Mouse (Mus musculus): Measurements from ENCODE around the gene Dlat. TPM values are rescaled to one million over a fixed set of nuclear protein-coding genes. Genes with fewer than 3 reads are reported as not detected.

The Dlat gene
- polyA plus RNA-seq, 1 experiment from 2014 or later: 58.6 TPM

DNA sequence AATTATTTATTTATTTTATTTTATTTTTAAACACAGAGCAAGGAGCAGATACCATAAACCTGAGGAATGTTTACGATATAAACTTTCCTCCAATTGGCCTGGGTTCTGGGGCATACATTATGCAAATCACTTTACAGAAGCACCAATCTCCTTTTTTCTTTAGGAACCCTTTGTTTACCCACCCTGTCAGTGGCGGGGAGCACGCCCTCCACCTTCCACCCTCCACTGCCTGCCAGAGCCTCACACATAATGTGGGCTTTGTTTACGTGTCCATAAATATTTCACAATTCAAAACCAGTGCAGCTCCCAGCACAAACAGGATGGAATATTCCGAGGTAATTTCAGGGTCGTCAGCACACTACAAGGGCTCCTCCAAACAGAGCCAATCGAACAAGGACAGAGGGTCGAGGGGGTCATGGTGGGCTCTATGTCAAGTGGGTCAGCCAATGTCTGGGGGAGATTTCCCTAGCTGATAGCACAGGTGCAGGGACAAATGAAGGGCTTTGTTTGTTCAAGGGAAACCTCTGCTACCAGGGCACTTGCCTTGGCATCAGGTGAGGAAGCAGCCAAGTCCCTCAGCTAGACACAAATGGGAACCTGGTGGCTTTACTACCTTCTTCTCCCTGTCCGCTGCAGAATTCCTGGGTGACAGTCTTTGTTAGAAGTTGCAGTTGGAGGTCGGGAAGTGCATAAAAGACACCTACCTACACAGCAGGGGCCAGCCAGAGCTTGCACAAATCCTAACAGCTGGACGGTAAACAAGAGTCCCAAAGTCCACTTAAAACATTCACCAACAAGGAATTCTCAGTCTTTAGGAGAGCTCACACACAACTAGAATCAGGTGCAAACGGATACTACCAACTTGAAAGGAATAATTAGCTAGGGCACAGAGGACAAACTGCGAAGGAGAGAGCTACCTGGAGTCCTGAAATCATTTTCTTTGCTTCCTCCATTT lies 33.3 kb upstream of the Dlat start:
- H3K9ac ChIP-seq (replicated peaks): no peak overlapping the region
- H3K4me2 ChIP-seq: no peak overlapping the region
- H3K36me3 ChIP-seq: peaks cover 49% of the 10 kb centered on the region
- no peak overlapping the region for H3K4me3 ChIP-seq (replicated peaks)
- H3K27ac ChIP-seq (replicated peaks): no peak overlapping the region
- peaks cover 29% of the 10 kb centered on the region for H3K4me1 ChIP-seq
- no peaks in the 10 kb centered on the region for H3K9me3 ChIP-seq (replicated peaks)
- H3K27me3 ChIP-seq (replicated peaks): no peaks in the 10 kb centered on the region
- no peak for ATAC-seq (ENCODE audit: low FRiP score)
- WGBS: 13% methylated on average over 13 of the region's 13 CpGs

DNA sequence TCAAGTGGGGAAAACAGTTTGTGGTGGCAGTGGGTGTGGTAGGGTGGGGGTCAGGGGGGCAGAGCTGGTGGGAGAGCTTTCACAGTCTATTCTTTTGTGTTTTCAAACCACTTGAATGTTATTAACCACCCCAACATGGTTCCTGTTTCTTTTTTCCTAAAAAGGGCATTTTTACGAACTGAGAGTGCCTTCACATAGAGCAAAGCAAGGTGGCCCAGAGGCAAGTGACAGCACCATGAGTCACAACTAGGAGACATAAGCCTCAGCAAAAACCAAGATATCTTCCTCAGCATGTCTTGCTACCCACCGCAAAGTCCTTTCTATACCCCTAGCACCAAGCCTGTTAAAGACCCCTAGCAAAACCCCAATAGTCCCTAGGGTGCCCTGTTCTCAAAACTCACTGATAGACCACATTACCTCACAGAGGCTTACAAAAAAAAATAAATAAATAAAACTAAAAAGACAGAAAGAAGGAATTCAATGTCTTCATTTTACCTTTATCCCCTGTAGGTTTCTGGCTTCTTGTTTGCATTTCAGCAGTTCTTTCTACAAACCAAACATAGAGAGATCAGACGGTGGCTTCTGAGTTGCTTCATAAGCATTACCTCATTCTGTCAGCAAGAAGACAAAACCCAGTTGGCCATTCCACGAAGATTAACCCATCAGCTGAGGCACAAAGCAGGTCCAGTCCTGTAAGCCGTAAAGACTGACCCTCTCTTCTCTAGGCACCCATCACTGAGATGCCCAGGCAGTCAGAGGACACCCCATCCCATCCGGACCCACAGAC lies 27.5 kb upstream of the Dlat start:
- Histone ChIP-seq H3K9me3 (replicated peaks) (no peaks in the 10 kb centered on the region), H3K4me2 (no peak overlapping the region), H3K27ac (replicated peaks) (no peak overlapping the region), H3K9ac (replicated peaks) (no peak overlapping the region), H3K36me3 (peaks cover 84% of the 10 kb centered on the region), H3K4me1 (no peaks in the 10 kb centered on the region), H3K4me3 (replicated peaks) (no peak overlapping the region), H3K27me3 (replicated peaks) (no peaks in the 10 kb centered on the region)
- 84% methylated on average over 6 of the region's 6 CpGs for WGBS
- no peak for ATAC-seq (ENCODE audit: low FRiP score)

DNA sequence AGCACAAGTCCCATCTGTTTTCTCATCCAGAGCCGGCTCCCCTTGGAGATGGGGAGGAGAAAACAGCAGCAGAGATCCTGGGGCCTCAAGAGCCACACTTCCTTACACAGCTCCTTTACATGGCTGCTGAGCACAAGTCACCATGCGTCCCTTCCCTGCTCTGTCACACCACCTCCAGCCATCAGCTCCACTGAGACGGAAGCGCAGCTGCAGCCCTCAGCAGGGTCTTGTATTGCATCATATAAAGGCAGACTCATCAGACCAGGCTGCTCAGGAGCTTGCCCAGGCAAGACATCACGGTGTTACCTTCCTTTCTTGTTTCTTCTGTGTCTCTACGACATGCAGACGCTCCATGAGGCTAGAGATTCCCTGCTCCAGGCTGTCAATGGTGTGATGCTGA lies 22.1 kb upstream of the Dlat start:
- Histone ChIP-seq H3K4me1 (no peaks in the 10 kb centered on the region), H3K4me2 (no peak overlapping the region), H3K27me3 (replicated peaks) (no peaks in the 10 kb centered on the region), H3K9ac (replicated peaks) (no peak overlapping the region), H3K27ac (replicated peaks) (no peak overlapping the region), H3K4me3 (replicated peaks) (no peak overlapping the region), H3K9me3 (replicated peaks) (no peaks in the 10 kb centered on the region), H3K36me3 (peaks cover 83% of the 10 kb centered on the region)
- no peak for ATAC-seq (ENCODE audit: low FRiP score)
- WGBS: 59% methylated on average over 7 of the region's 7 CpGs

DNA sequence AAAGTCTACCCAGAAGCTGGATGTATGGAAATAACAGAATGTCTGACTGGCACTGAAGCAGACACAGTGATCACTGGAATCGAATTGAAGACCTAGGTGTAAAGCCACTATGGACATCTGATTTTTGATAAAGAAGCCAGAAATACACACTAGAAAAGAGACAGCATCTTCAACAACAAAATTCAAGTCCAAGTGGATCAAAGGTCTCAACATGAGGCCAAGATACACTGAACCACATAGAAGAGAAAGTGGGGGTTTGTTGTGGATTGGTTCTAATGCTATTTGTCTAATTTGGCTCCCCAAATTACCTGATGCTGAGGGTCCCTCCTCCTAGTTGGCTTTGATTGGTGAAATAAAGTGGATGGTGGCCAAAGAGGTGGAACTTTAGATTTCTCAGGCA lies 19.8 kb upstream of the Dlat start:
- Histone ChIP-seq H3K9me3 (replicated peaks) (no peaks in the 10 kb centered on the region), H3K27ac (replicated peaks) (no peak overlapping the region), H3K9ac (replicated peaks) (no peak overlapping the region), H3K27me3 (replicated peaks) (no peaks in the 10 kb centered on the region), H3K4me1 (no peaks in the 10 kb centered on the region), H3K36me3 (peaks cover 75% of the 10 kb centered on the region), H3K4me2 (no peak overlapping the region), H3K4me3 (replicated peaks) (no peak overlapping the region)
- ATAC-seq (ENCODE audit: low FRiP score): no peak
- 86% methylated on average over 1 of the region's 1 CpGs for WGBS

DNA sequence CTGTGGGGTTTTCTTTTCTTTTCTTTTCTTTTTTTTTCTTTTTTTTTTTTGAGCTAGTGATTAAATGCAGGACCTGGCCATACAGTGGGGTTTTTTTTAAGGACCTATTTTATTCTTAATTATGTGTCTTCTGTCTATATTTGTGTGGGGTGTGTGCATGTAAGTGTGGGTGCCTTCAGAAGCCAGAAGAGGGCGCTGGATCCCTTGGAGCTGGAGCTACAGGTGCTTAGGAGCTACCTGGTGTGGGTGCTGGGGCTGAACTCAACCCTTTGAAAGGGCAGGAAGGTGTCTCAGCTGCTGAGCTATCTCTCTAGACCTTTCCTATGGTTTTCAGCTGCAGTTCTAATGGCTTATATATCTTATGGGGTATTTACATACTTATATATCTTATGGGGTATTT lies 15.2 kb upstream of the Dlat start:
- Histone ChIP-seq H3K27ac (replicated peaks) (no peak overlapping the region), H3K36me3 (peaks cover 43% of the 10 kb centered on the region), H3K4me2 (no peak overlapping the region), H3K4me3 (replicated peaks) (no peak overlapping the region), H3K27me3 (replicated peaks) (no peaks in the 10 kb centered on the region), H3K4me1 (no peaks in the 10 kb centered on the region), H3K9ac (replicated peaks) (no peak overlapping the region), H3K9me3 (replicated peaks) (no peaks in the 10 kb centered on the region)
- no peak for ATAC-seq (ENCODE audit: low FRiP score)
- WGBS: 45% methylated on average over 1 of the region's 1 CpGs

DNA sequence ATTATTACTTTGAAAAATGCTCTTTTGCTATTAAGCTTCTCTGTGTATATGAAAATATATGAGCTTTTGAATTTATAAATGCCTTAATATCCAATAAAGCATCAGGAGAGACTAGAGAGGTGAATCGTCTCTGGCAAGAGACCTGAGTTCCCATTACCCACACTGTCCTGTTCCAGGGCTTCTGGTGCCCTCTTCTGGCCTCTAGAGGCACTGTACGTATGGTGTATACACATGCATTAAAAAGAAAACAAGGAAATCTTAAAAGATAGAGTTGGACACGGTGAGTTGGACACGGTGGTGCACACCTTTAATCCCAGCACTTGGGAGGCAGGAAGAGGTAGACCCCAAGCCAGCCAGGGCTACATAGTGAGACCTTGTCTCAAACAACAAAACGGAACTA lies 11.1 kb upstream of the Dlat start:
- Histone ChIP-seq H3K9ac (replicated peaks) (no peak overlapping the region), H3K4me2 (no peak overlapping the region), H3K4me3 (replicated peaks) (no peak overlapping the region), H3K36me3 (peaks cover 48% of the 10 kb centered on the region), H3K4me1 (no peaks in the 10 kb centered on the region), H3K9me3 (replicated peaks) (no peaks in the 10 kb centered on the region), H3K27ac (replicated peaks) (no peak overlapping the region), H3K27me3 (replicated peaks) (no peaks in the 10 kb centered on the region)
- WGBS: 35% methylated on average over 5 of the region's 5 CpGs
- no peak for ATAC-seq (ENCODE audit: low FRiP score)

DNA sequence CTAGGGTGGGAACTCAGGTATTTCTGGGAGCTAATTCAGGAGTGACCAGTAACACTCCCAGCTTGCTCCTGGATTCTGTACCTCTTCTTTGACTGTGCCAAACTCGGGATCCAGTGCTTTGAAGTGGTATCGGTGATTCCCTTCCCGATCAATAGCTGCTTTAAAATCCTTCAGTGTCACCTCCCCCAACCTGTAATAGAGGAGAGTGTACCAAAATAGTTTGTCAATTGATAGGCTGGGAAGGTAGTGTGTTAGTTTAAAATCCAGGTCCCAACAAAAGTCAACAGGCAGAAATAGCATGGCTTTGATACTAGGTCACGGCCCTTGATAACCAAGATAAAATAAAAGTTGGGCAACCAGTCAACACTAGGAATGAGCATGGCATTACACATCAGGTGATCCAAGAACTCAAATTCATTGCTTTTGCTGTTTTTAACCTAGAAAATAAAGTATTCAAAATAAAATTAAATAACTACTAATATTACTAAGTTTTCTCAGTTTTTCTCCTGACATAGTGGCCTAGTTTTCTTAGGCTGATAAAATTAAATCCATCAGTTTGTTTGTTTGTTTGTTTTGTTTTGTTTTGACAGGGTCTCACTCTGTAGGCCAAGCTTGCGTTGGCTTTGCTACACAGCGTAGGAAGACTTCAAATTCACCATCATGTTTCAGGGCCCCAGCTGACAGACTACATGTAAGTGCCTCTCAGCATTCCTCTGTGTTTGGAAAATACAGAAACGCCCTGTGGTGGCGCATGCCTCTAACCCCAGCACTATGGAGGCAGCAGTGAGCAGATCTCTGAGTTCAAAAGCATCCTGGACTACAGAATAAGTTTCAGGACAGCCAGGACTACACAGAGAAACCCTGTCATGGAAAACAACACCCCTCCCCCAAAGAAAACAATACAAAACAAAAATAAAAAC lies 8.3 kb upstream of the Dlat start:
- WGBS: 87% methylated on average over 8 of the region's 8 CpGs

DNA sequence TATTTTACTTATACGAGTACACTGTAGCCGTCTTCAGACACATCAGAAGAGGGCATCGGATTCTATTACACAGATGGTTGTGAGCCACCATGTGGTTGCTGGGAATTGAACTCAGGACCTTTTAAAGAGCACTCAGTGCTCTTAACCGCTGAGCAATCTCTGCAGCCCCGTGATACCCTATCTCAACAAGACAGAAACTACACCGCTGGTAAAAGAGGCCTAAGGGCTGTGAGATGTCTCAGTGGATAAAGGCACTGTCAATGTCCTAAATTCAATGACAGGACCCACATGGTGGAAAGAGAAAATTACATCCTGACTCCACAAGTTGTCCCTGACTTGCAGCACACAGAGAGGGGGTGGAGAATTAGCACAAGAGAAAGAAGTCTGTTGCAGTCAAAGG lies 6.9 kb upstream of the Dlat start:
- Histone ChIP-seq H3K27me3 (replicated peaks) (no peaks in the 10 kb centered on the region), H3K27ac (replicated peaks) (no peak overlapping the region), H3K9ac (replicated peaks) (no peak overlapping the region), H3K9me3 (replicated peaks) (no peaks in the 10 kb centered on the region), H3K4me2 (no peak overlapping the region), H3K4me3 (replicated peaks) (no peak overlapping the region), H3K36me3 (peaks cover 58% of the 10 kb centered on the region), H3K4me1 (no peaks in the 10 kb centered on the region)
- 89% methylated on average over 6 of the region's 6 CpGs for WGBS
- no peak for ATAC-seq (ENCODE audit: low FRiP score)

More for the DNA sequence above, 8.3 kb upstream of the Dlat start:
- Histone ChIP-seq H3K27me3 (replicated peaks) (no peaks in the 10 kb centered on the region), H3K4me2 (no peak overlapping the region), H3K36me3 (peaks cover 58% of the 10 kb centered on the region), H3K9me3 (replicated peaks) (no peaks in the 10 kb centered on the region), H3K4me1 (no peaks in the 10 kb centered on the region), H3K9ac (replicated peaks) (no peak overlapping the region), H3K4me3 (replicated peaks) (no peak overlapping the region), H3K27ac (replicated peaks) (no peak overlapping the region)
- ATAC-seq (ENCODE audit: low FRiP score): no peak

DNA sequence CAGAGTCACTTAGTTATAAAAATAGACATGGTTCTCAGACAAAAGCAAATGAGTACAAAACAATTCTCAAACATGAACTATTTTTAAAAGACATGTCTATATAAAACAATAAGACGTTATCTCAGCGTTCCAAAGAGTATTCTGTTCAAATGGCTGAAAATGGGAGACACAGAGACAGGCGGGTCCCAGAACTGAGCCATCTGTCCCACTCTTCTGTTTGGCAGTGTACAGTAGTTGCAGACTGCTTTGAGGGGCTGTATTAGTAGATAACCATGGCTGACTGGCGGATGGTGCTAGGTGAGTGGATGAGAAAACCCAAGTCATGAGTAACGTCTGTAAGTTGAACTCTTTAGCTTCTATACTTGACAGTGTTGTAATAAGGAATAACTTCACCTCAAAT lies 5.2 kb upstream of the Dlat start:
- WGBS: 92% methylated on average over 5 of the region's 5 CpGs
- Histone ChIP-seq H3K4me3 (replicated peaks) (no peak overlapping the region), H3K4me1 (peaks cover 8% of the 10 kb centered on the region), H3K27ac (replicated peaks) (no peak overlapping the region), H3K9me3 (replicated peaks) (no peaks in the 10 kb centered on the region), H3K36me3 (peaks cover 53% of the 10 kb centered on the region), H3K9ac (replicated peaks) (no peak overlapping the region), H3K27me3 (replicated peaks) (no peaks in the 10 kb centered on the region), H3K4me2 (no peak overlapping the region)
- ATAC-seq (ENCODE audit: low FRiP score): no peak

DNA sequence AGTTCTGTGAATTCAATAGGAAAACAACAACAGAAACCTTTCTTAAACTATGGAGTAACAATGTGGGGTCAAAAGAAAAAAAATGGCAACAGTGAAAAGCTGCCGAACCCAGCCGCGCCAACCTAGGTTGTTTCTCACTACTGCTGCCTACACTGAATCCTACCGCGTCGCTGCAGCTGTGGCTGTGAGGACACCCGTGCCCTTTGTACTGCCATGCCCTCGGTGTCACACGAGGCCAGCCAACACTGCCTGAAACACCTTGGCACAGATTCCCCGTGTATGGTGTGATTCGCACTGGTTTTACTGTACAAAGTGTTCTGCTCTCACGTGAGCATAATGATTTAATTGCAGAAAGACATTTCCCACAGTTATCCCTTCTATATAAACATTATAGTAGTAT lies 851 bp upstream of the Dlat start:
- 11% methylated on average over 12 of the region's 12 CpGs for WGBS
- Histone ChIP-seq H3K27ac (replicated peaks) (0 out of 2 replicates have a peak overlapping the region, but pooled peaks have one; percentile 45), H3K27me3 (replicated peaks) (no peaks in the 10 kb centered on the region), H3K36me3 (peaks cover 34% of the 10 kb centered on the region), H3K4me1 (peaks cover 25% of the 10 kb centered on the region), H3K4me3 (replicated peaks) (peak overlapping the region; percentile 94), H3K9me3 (replicated peaks) (no peaks in the 10 kb centered on the region), H3K4me2 (peak overlapping the region; percentile 76), H3K9ac (replicated peaks) (peak overlapping the region; percentile 96)
- ATAC-seq (ENCODE audit: low FRiP score): no peak

DNA sequence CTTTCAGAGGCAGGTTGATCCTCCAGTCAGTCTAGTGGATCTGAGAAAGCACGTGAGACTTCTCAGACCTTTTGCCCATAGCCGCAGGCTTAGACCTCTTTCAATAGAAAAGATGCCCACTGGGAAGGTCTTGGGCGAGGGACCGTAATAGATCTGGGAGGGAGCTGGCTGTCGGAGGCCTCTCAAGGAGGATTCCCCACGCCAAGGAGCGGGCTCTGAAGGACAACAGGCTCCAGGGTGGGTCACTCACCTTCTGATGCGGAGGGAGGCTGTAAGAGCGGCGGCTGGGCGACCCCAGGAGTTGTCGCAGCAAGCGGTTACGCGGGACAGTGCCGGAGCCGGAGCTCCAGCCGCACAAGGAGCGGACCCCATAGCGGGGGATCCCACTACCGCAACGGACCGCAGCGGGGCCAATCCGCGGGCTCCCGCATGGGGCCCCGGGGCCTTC lies 615 bp downstream of the Dlat start:
- Histone ChIP-seq H3K4me1 (peaks cover 25% of the 10 kb centered on the region), H3K4me2 (peak overlapping the region; percentile 76), H3K27me3 (replicated peaks) (no peaks in the 10 kb centered on the region), H3K9me3 (replicated peaks) (no peaks in the 10 kb centered on the region), H3K27ac (replicated peaks) (peak overlapping the region; percentile 89), H3K36me3 (peaks cover 32% of the 10 kb centered on the region), H3K4me3 (replicated peaks) (peak overlapping the region; percentile 94), H3K9ac (replicated peaks) (peak overlapping the region; percentile 96)
- under 1% methylated on average over 27 of the region's 28 CpGs for WGBS
- ATAC-seq (ENCODE audit: low FRiP score): no peak; the same call in none of the 2 replicates

All from neural tube, embryonic 15.5 days (tissue).